In the genomic region with DNA sequence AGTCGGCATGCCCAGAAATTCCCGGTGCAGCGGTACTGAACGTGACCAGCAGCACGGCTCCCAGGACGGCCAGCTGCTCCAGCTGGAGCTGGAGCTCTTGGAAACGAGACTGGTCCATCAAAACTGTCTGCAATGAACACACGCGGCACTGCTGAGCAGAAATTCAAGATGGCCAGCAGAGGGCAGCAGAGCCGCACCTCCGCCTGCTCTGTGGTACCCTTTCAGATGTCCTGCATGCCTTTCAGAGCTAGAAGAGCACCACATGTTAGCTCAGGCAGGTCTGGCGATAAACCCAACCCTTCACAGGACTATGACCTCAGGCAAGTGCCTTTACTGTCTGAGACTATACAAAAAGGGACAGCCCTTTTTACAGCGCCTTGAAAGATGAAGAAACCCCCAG, we compare ENCODE assay signal across 8 mouse cellular contexts. TPM values are rescaled to one million over a fixed set of nuclear protein-coding genes. Genes with fewer than 3 reads are reported as not detected.
DNase-seq lines count a peak whose midpoint lies in the region; ATAC-seq lines count a peak whose summit lies in the region.

No protein-coding gene starts in this region.

- H3K9ac ChIP-seq in embryonic facial prominence, embryonic 15.5 days = no peak overlapping the region
- no peak overlapping the region for H3K9ac ChIP-seq in kidney, embryonic 15.5 days
- no peak overlapping the region for H3K9ac ChIP-seq in limb, embryonic 15.5 days

- peaks cover 16% of the 10 kb centered on the region for H3K36me3 ChIP-seq in embryonic facial prominence, embryonic 15.5 days
- peaks cover 12% of the 10 kb centered on the region for H3K36me3 ChIP-seq in heart, embryonic 10.5 days
- peaks cover 17% of the 10 kb centered on the region for H3K36me3 ChIP-seq in kidney, embryonic 15.5 days
- peaks cover 37% of the 10 kb centered on the region for H3K36me3 ChIP-seq in limb, embryonic 15.5 days

- no peak overlapping the region for H3K4me2 ChIP-seq in embryonic facial prominence, embryonic 15.5 days (replicated peaks)
- H3K4me2 ChIP-seq in kidney, embryonic 15.5 days = no peak overlapping the region
- H3K4me2 ChIP-seq in limb, embryonic 15.5 days = no peak overlapping the region

- no peak overlapping the region for H3K27ac ChIP-seq in embryonic facial prominence, embryonic 15.5 days (replicated peaks)
- no peak overlapping the region for H3K27ac ChIP-seq in heart, embryonic 10.5 days
- no peak overlapping the region for H3K27ac ChIP-seq in kidney, embryonic 15.5 days
- no peak overlapping the region for H3K27ac ChIP-seq in limb, embryonic 15.5 days

- H3K9me3 ChIP-seq in embryonic facial prominence, embryonic 15.5 days (replicated peaks) = no peaks in the 10 kb centered on the region
- H3K9me3 ChIP-seq in heart, embryonic 10.5 days = no peaks in the 10 kb centered on the region
- H3K9me3 ChIP-seq in kidney, embryonic 15.5 days (replicated peaks) = no peaks in the 10 kb centered on the region
- H3K9me3 ChIP-seq in limb, embryonic 15.5 days = no peaks in the 10 kb centered on the region

- H3K4me3 ChIP-seq in embryonic facial prominence, embryonic 15.5 days (replicated peaks) = no peak overlapping the region
- H3K4me3 ChIP-seq in heart, embryonic 10.5 days = peak overlapping the region; percentile 29; the same call in 1 of the 2 replicates
- H3K4me3 ChIP-seq in kidney, embryonic 15.5 days (replicated peaks) = no peak overlapping the region
- H3K4me3 ChIP-seq in limb, embryonic 15.5 days = no peak overlapping the region

- no peaks in the 10 kb centered on the region for H3K27me3 ChIP-seq in embryonic facial prominence, embryonic 15.5 days
- H3K27me3 ChIP-seq in heart, embryonic 10.5 days (ENCODE audit: insufficient read depth, poor library complexity, severe bottlenecking) = no peaks in the 10 kb centered on the region
- H3K27me3 ChIP-seq in kidney, embryonic 15.5 days = no peaks in the 10 kb centered on the region
- H3K27me3 ChIP-seq in limb, embryonic 15.5 days = no peaks in the 10 kb centered on the region

- DNase-seq in 3T3-L1 (ENCODE audit: low read depth, low spot score) = peak; percentile 95
- peak; percentile 43 to 55 for DNase-seq in adrenal gland, postnatal 4 days (ENCODE audit: low spot score in 2 of 2)
- peak; percentile 91 for DNase-seq in heart, embryonic 10.5 days (ENCODE audit: low spot score)
- peak; percentile 60 to 87 for DNase-seq in spleen, postnatal 4 days (ENCODE audit: low spot score in 2 of 2)

- WGBS in embryonic facial prominence, embryonic 15.5 days = 7% methylated on average over 13 of the region's 13 CpGs
- 8% methylated on average over 13 of the region's 13 CpGs for WGBS in heart, embryonic 10.5 days
- WGBS in kidney, embryonic 15.5 days = 9% methylated on average over 13 of the region's 13 CpGs
- 6% methylated on average over 13 of the region's 13 CpGs for whole genome bisulfite sequencing in limb, embryonic 15.5 days

- peak; percentile 77 for ATAC-seq in embryonic facial prominence, embryonic 15.5 days (ENCODE audit: insufficient number of reproducible peaks, low FRiP score, low TSS enrichment, low read depth)
- ATAC-seq in kidney, embryonic 15.5 days (replicated peaks; ENCODE audit: low FRiP score) = peak; percentile 88
- peak; percentile 57; the same call in 1 of the 2 replicates for ATAC-seq in limb, embryonic 15.5 days (ENCODE audit: insufficient number of reproducible peaks, low FRiP score, low TSS enrichment, low read depth)
- peak; percentile 64 for ATAC-seq in monocyte, adult 5-6 weeks (replicated peaks; ENCODE audit: insufficient number of reproducible peaks, low FRiP score, low TSS enrichment, poor library complexity, severe bottlenecking)

- H3K4me1 ChIP-seq in embryonic facial prominence, embryonic 15.5 days = no peaks in the 10 kb centered on the region
- H3K4me1 ChIP-seq in heart, embryonic 10.5 days = peaks cover 3% of the 10 kb centered on the region; the same call in 1 of the 2 replicates
- H3K4me1 ChIP-seq in kidney, embryonic 15.5 days = no peaks in the 10 kb centered on the region
- peaks cover 2% of the 10 kb centered on the region; the same call in 1 of the 2 replicates for H3K4me1 ChIP-seq in limb, embryonic 15.5 days

RNA-seq across cellular contexts. Expression of a gene that starts 26.6 kb away (rescaled TPM):
- 10 to 100 TPM; 15.5 to 19.3 TPM for total RNA-seq in adrenal gland, postnatal 4 days (2021)
- polyA plus RNA-seq in embryonic facial prominence, embryonic 15.5 days (2015; fragmentation: Nextera tagmentation; extraction: Ambion mirVana) = 39.2 and 41.4 TPM in 2 replicates
- 35.0 and 36.4 TPM in 2 replicates for polyA plus RNA-seq in heart, embryonic 10.5 days (2016; fragmentation: Nextera tagmentation; extraction: Ambion mirVana)
- 40.6 and 43.3 TPM in 2 replicates for polyA plus RNA-seq in kidney, embryonic 15.5 days (2015; fragmentation: Nextera tagmentation; extraction: Ambion mirVana)
- polyA plus RNA-seq in limb, embryonic 15.5 days (2015; fragmentation: Nextera tagmentation; extraction: Ambion mirVana) = 33.7 and 35.3 TPM in 2 replicates
- 2.6 to 5.0 TPM (median 3.4 TPM) in 3 replicates for total RNA-seq in monocyte, adult 5-6 weeks (2017)

RNA-seq across cellular contexts. Expression of a gene that starts 30.8 kb away (rescaled TPM):
- total RNA-seq in adrenal gland, postnatal 4 days (2021) = not detected
- polyA plus RNA-seq in embryonic facial prominence, embryonic 15.5 days (2015; fragmentation: Nextera tagmentation; extraction: Ambion mirVana) = 0.24 TPM in 1 of 2 replicates, not detected in the other
- not detected in 2 replicates for polyA plus RNA-seq in heart, embryonic 10.5 days (2016; fragmentation: Nextera tagmentation; extraction: Ambion mirVana)
- not detected in 2 replicates for polyA plus RNA-seq in kidney, embryonic 15.5 days (2015; fragmentation: Nextera tagmentation; extraction: Ambion mirVana)
- polyA plus RNA-seq in limb, embryonic 15.5 days (2015; fragmentation: Nextera tagmentation; extraction: Ambion mirVana) = 0.20 TPM in 1 of 2 replicates, not detected in the other
- total RNA-seq in monocyte, adult 5-6 weeks (2017) = not detected in 3 replicates

RNA-seq across cellular contexts. Expression of a gene that starts 57.3 kb away (rescaled TPM):
- total RNA-seq in adrenal gland, postnatal 4 days (2021) = 1 to 10 TPM; 4.6 to 5.2 TPM
- 7.7 and 9.0 TPM in 2 replicates for polyA plus RNA-seq in embryonic facial prominence, embryonic 15.5 days (2015; fragmentation: Nextera tagmentation; extraction: Ambion mirVana)
- polyA plus RNA-seq in heart, embryonic 10.5 days (2016; fragmentation: Nextera tagmentation; extraction: Ambion mirVana) = 3.8 and 5.5 TPM in 2 replicates
- polyA plus RNA-seq in kidney, embryonic 15.5 days (2015; fragmentation: Nextera tagmentation; extraction: Ambion mirVana) = 22.8 and 24.6 TPM in 2 replicates
- polyA plus RNA-seq in limb, embryonic 15.5 days (2015; fragmentation: Nextera tagmentation; extraction: Ambion mirVana) = 8.3 and 8.7 TPM in 2 replicates
- 0.75 to 3.1 TPM (median 0.87 TPM) in 3 replicates for total RNA-seq in monocyte, adult 5-6 weeks (2017)
